Mouse (Mus musculus) CH12.LX (cell line): Measurements from ENCODE around the gene Ccnl1. TPM values are rescaled to one million over a fixed set of nuclear protein-coding genes. Genes with fewer than 3 reads are reported as not detected.

Source experiments
- DNase-seq: peaks from one replicate; pipeline ENCODE4 v3.0.0-alpha.2; 2013; ENCODE audit errors: extremely low read depth
- H3K27ac ChIP-seq: 2 replicates; pipeline ENCODE4 v1.5.1; 2012; ENCODE audit warnings: low read depth, mild to moderate bottlenecking, control low read depth, moderate library complexity; ENCODE audit not compliant: insufficient read depth
- H3K27me3 ChIP-seq: replicated peaks from 2 replicates; pipeline ENCODE3; 2012; ENCODE audit warnings: inconsistent platforms
- H3K36me3 ChIP-seq, 2 experiments: replicated peaks in 1 of 2; 2 replicates each; pipeline versions ENCODE3 to v1.6.1; 2012; ENCODE audit warnings: inconsistent platforms in 1 of 2, low read length in 1 of 2, mild to moderate bottlenecking in 1 of 2, mixed read lengths in 1 of 2, moderate library complexity in 1 of 2; ENCODE audit not compliant: control insufficient read depth in 1 of 2, insufficient read depth in 1 of 2
- H3K4me1 ChIP-seq, 2 experiments: 2 replicates each; pipeline ENCODE4 v1.6.1; 2012; ENCODE audit warnings: inconsistent platforms in 1 of 2, moderate library complexity in 1 of 2; ENCODE audit not compliant: insufficient read depth in 2 of 2, control insufficient read depth in 1 of 2
- H3K4me2 ChIP-seq: 2 replicates; pipeline ENCODE4 v1.6.1; 2012; ENCODE audit warnings: low read depth, mild to moderate bottlenecking, control low read depth; ENCODE audit not compliant: poor library complexity, insufficient read depth, severe bottlenecking
- H3K4me3 ChIP-seq, 3 experiments: fragments of 150-350 bp in 1 of 3; sonication (generic) in 1 of 3; replicated peaks in 1 of 3; 2 replicates each; pipeline versions ENCODE3 to v1.5.1; 2011 to 2012; ENCODE audit warnings: low read depth in 2 of 3, low read length in 2 of 3, mild to moderate bottlenecking in 2 of 3, moderate library complexity in 2 of 3, control low read depth in 1 of 3, improper control_type of control experiment in 1 of 3, inconsistent platforms in 1 of 3, mixed read lengths in 1 of 3; ENCODE audit not compliant: poor library complexity in 1 of 3
- H3K79me2 ChIP-seq: replicated peaks from 2 replicates; pipeline ENCODE4 v1.6.1; 2012; ENCODE audit warnings: mild to moderate bottlenecking, moderate library complexity; ENCODE audit not compliant: control insufficient read depth, poor library complexity, insufficient read depth, severe bottlenecking; ENCODE audit errors: extremely low read depth
- H3K9ac ChIP-seq: 2 replicates; pipeline ENCODE4 v1.6.1; 2012; ENCODE audit warnings: low read depth, mild to moderate bottlenecking, control low read depth, moderate library complexity; ENCODE audit not compliant: insufficient read depth
- H3K9me3 ChIP-seq: replicated peaks from 2 replicates; pipeline ENCODE3; 2012; ENCODE audit warnings: low read length, inconsistent platforms, mixed read lengths
- BHLHE40 ChIP-seq: IDR thresholded peaks from 2 replicates; pipeline ENCODE4 v1.6.1; 2011; ENCODE audit warnings: mild to moderate bottlenecking, low read depth, low read length, improper control_type of control experiment
- CHD1 ChIP-seq: IDR thresholded peaks from 2 replicates; pipeline ENCODE4 v1.6.1; 2012; ENCODE audit warnings: low read depth, low read length, improper control_type of control experiment, inconsistent platforms
- CHD2 ChIP-seq: IDR thresholded peaks from 2 replicates; pipeline ENCODE4 v1.6.1; 2011; ENCODE audit warnings: low read length, improper control_type of control experiment
- E2F4 ChIP-seq: IDR thresholded peaks from 2 replicates; pipeline ENCODE4 v1.6.1; 2011; ENCODE audit warnings: low read depth, low read length, improper control_type of control experiment; ENCODE audit not compliant: insufficient replicate concordance
- ELF1 ChIP-seq: IDR thresholded peaks from 2 replicates; pipeline ENCODE4 v1.6.1; 2014; ENCODE audit warnings: low read depth, mild to moderate bottlenecking, inconsistent platforms, low read length, improper control_type of control experiment
- EP300 ChIP-seq: IDR thresholded peaks from 2 replicates; pipeline ENCODE4 v1.6.1; 2011; ENCODE audit warnings: low read length, improper control_type of control experiment
- ETS1 ChIP-seq: conservative IDR thresholded peaks from 2 replicates; pipeline ENCODE4 v1.6.1; 2012; ENCODE audit warnings: low read depth, mild to moderate bottlenecking, inconsistent platforms, low read length, improper control_type of control experiment, moderate library complexity
- GABPA ChIP-seq: IDR thresholded peaks from 2 replicates; pipeline ENCODE4 v1.6.1; 2012; ENCODE audit warnings: low read depth, low read length, improper control_type of control experiment, inconsistent platforms; ENCODE audit not compliant: insufficient replicate concordance
- HCFC1 ChIP-seq: IDR thresholded peaks from 2 replicates; pipeline ENCODE4 v1.6.1; 2012; ENCODE audit warnings: low read depth, mild to moderate bottlenecking, inconsistent platforms, low read length, improper control_type of control experiment
- IRF4 ChIP-seq: IDR thresholded peaks from 2 replicates; pipeline ENCODE4 v1.6.1; 2014; ENCODE audit warnings: low read depth, mild to moderate bottlenecking, inconsistent platforms, low read length, improper control_type of control experiment
- JUN ChIP-seq: IDR thresholded peaks from 2 replicates; pipeline ENCODE4 v1.6.1; 2011; ENCODE audit warnings: low read depth, mild to moderate bottlenecking, low read length, improper control_type of control experiment, moderate library complexity; ENCODE audit not compliant: insufficient read depth
- JUND ChIP-seq: conservative IDR thresholded peaks from 2 replicates; pipeline ENCODE4 v1.6.1; 2011; ENCODE audit warnings: low read depth, low read length, improper control_type of control experiment
- KAT2A ChIP-seq: IDR thresholded peaks from 2 replicates; pipeline ENCODE4 v1.6.1; 2012; ENCODE audit warnings: low read length, improper control_type of control experiment, inconsistent platforms; ENCODE audit not compliant: insufficient replicate concordance
- MAFK ChIP-seq: IDR thresholded peaks from 2 replicates; pipeline ENCODE4 v1.6.1; 2011; ENCODE audit warnings: low read length, improper control_type of control experiment; ENCODE audit not compliant: insufficient replicate concordance
- MAZ ChIP-seq: IDR thresholded peaks from 2 replicates; pipeline ENCODE4 v1.6.1; 2012; ENCODE audit warnings: low read depth, mild to moderate bottlenecking, inconsistent platforms, low read length, improper control_type of control experiment, moderate library complexity
- MXI1 ChIP-seq: IDR thresholded peaks from 2 replicates; pipeline ENCODE4 v1.6.1; 2011; ENCODE audit warnings: mild to moderate bottlenecking, low read depth, low read length, improper control_type of control experiment
- MYC ChIP-seq: IDR thresholded peaks from 2 replicates; pipeline ENCODE4 v1.6.1; 2011; ENCODE audit warnings: low read depth, mild to moderate bottlenecking, improper control_type of control experiment, low read length
- NELFE ChIP-seq: IDR thresholded peaks from 2 replicates; pipeline ENCODE4 v1.6.1; 2011; ENCODE audit warnings: low read depth, low read length, improper control_type of control experiment
- NRF1 ChIP-seq: IDR thresholded peaks from 2 replicates; pipeline ENCODE4 v1.6.1; 2014; ENCODE audit warnings: low read depth, mild to moderate bottlenecking, inconsistent platforms, low read length, improper control_type of control experiment, moderate library complexity
- PAX5 ChIP-seq: IDR thresholded peaks from 2 replicates; pipeline ENCODE4 v1.6.1; 2012; ENCODE audit warnings: low read length, inconsistent platforms, mixed read lengths
- POLR2A ChIP-seq: IDR thresholded peaks from 2 replicates; pipeline ENCODE4 v1.6.1; 2011; ENCODE audit warnings: low read depth, mild to moderate bottlenecking, improper control_type of control experiment, low read length
- RAD21 ChIP-seq: IDR thresholded peaks from 2 replicates; pipeline ENCODE4 v1.6.1; 2011; ENCODE audit warnings: low read depth, mild to moderate bottlenecking, low read length, improper control_type of control experiment, moderate library complexity
- SIN3A ChIP-seq: IDR thresholded peaks from 2 replicates; pipeline ENCODE4 v1.6.1; 2012; ENCODE audit warnings: low read length, improper control_type of control experiment, inconsistent platforms
- SMC3 ChIP-seq: IDR thresholded peaks from 2 replicates; pipeline ENCODE4 v1.6.1; 2011; ENCODE audit warnings: low read depth, low read length, improper control_type of control experiment
- TBP ChIP-seq: conservative IDR thresholded peaks from 2 replicates; pipeline ENCODE4 v1.6.1; 2011; ENCODE audit warnings: low read depth, low read length, improper control_type of control experiment
- TCF12 ChIP-seq: IDR thresholded peaks from 2 replicates; pipeline ENCODE4 v1.6.1; 2014; ENCODE audit warnings: low read depth, mild to moderate bottlenecking, inconsistent platforms, low read length, improper control_type of control experiment
- UBTF ChIP-seq: IDR thresholded peaks from 2 replicates; pipeline ENCODE4 v1.6.1; 2012; ENCODE audit warnings: low read depth, mild to moderate bottlenecking, inconsistent platforms, low read length, improper control_type of control experiment, moderate library complexity
- USF1 ChIP-seq: IDR thresholded peaks from 2 replicates; pipeline ENCODE4 v1.6.1; 2014; ENCODE audit warnings: low read depth, mild to moderate bottlenecking, inconsistent platforms, low read length, improper control_type of control experiment
- USF2 ChIP-seq: conservative IDR thresholded peaks from 2 replicates; pipeline ENCODE4 v1.6.1; 2011; ENCODE audit warnings: low read depth, low read length, improper control_type of control experiment
- ZC3H11A ChIP-seq: IDR thresholded peaks from 2 replicates; pipeline ENCODE4 v1.6.1; 2012; ENCODE audit warnings: low read depth, mild to moderate bottlenecking, inconsistent platforms, low read length, improper control_type of control experiment
- ZKSCAN1 ChIP-seq: IDR thresholded peaks from 2 replicates; pipeline ENCODE4 v1.6.1; 2012; ENCODE audit warnings: low read depth, inconsistent platforms, low read length, improper control_type of control experiment, borderline replicate concordance
- ZMIZ1 ChIP-seq: IDR thresholded peaks from 2 replicates; pipeline ENCODE4 v1.6.1; 2012; ENCODE audit warnings: low read depth, mild to moderate bottlenecking, inconsistent platforms, low read length, improper control_type of control experiment
- ZNF384 ChIP-seq: IDR thresholded peaks from 2 replicates; pipeline ENCODE4 v1.6.1; 2012; ENCODE audit warnings: low read depth, low read length, improper control_type of control experiment, inconsistent platforms
- dilution Hi-C: fragments of 300-500 bp; cut with MboI; formaldehyde crosslinking; loops from 2 replicates; pipeline ENCODE4 v1.14.3; 2020; ENCODE audit warnings: low sequenced_read_pairs; ENCODE audit not compliant: extremely low pct_unique_long_range_greater_than_20kb, extremely low pct_ligation_motif_present
- in situ Hi-C: fragments of 300-500 bp; cut with MboI; formaldehyde crosslinking; loops from 3 replicates; pipeline ENCODE4 v1.14.3; 2019; ENCODE audit warnings: low sequenced_read_pairs, low pct_ligation_motif_present, low pct_unique_long_range_greater_than_20kb, mixed read lengths
- polyA plus RNA-seq: library from polyadenylated mRNA; unstranded; fragments of >175 nt; gene quantifications from 2 replicates; pipeline ENCODE4 v1.2.1, GENCODE M21; 2012; ENCODE audit warnings: low read depth; ENCODE audit not compliant: insufficient read length
- total RNA-seq, 2 experiments: library from RNA; depleted of rRNA; stranded (reverse); fragments of 300-350 nt in 1 of 2; fragments of >200 nt in 1 of 2; gene quantifications; 2 replicates each; pipeline ENCODE4 v1.2.3; 2012 to 2014

The Ccnl1 gene
- total and polyA plus RNA-seq, 3 experiments, result 25.1 to 66.2 (median 58.8) TPM

DNA sequence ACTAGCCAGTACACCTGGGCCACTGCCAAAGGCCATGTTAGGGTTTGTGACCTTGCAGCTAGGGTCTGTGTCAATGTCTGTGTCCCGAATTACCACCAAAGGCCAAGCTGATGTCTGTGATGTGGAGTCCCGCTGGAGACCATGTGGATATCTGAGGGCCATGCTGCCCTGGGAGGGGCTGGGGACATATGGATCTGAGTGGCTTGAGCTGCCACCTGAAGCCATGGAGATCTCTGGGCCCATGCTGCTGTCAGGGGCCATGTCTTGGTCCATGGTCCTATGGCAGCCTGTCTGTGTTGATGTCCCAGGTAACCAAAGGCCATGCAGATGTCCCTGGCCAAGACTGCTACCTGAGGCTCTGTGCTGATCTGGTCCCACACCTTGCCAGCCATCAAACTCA lies 48.6 kb downstream of the Ccnl1 start:
- in situ Hi-C loops, result no loop called here
- no peak overlapping the region for H3K4me2 ChIP-seq
- no peaks in the 10 kb centered on the region for H3K27me3 ChIP-seq
- no peak overlapping the region for H3K4me3 ChIP-seq
- no peaks in the 10 kb centered on the region for H3K79me2 ChIP-seq
- peaks cover 7 to 34% of the 10 kb centered on the region in 2 experiments for H3K4me1 ChIP-seq
- H3K9me3 ChIP-seq, result no peaks in the 10 kb centered on the region
- H3K36me3 ChIP-seq, result no peaks in the 10 kb centered on the region
- H3K27ac ChIP-seq, result no peak overlapping the region
- H3K9ac ChIP-seq, result no peak overlapping the region
- DNase-seq, result no peak
- TF ChIP-seq RAD21 (no peak), TBP (no peak), UBTF (no peak)
- TF ChIP-seq, all 38 proteins: peak for 0
- dilution Hi-C loops, result no loop called here

DNA sequence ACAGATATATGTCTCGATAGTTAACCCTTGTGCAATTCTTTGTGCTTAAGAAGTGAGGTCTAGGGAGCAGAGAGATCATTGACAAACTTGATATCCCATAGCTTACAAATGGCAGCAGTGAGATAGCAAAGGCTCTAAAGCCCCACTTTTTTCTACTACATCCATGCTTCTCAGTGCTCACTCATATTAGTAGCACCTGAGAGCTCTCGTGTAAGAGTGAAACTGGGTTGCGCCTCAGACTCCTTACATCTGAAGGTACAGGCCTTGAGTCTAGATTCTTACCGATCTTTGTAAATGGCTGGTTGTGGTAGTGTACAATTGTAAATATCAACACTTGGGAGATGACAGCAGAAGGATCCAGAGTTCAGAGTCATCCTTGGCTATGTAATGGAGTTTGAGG lies 50.5 kb downstream of the Ccnl1 start:
- H3K27ac ChIP-seq, result no peak overlapping the region
- in situ Hi-C loops, result no loop called here
- H3K79me2 ChIP-seq, result no peaks in the 10 kb centered on the region
- no peaks in the 10 kb centered on the region for H3K36me3 ChIP-seq
- no peak overlapping the region for H3K4me2 ChIP-seq
- H3K9me3 ChIP-seq, result no peaks in the 10 kb centered on the region
- no peak overlapping the region for H3K9ac ChIP-seq
- peaks cover 7 to 29% of the 10 kb centered on the region in 2 experiments for H3K4me1 ChIP-seq
- no peaks in the 10 kb centered on the region for H3K27me3 ChIP-seq
- DNase-seq, result no peak
- no peak overlapping the region for H3K4me3 ChIP-seq
- dilution Hi-C loops, result no loop called here
- no peak for TF ChIP-seq JUN
- TF ChIP-seq TBP, result no peak
- no peak for TF ChIP-seq ZMIZ1
- no peak for TF ChIP-seq NELFE
- no peak for TF ChIP-seq ZC3H11A
- TF ChIP-seq RAD21, result no peak
- TF ChIP-seq GABPA, result no peak
- no peak for TF ChIP-seq ZNF384
- 0 out of 2 replicates have a peak, but pooled peaks have one; percentile 37 for TF ChIP-seq JUND
- no peak for TF ChIP-seq KAT2A
- no peak for TF ChIP-seq TCF12
- no peak for TF ChIP-seq UBTF
- no peak for TF ChIP-seq CHD1
- no peak for TF ChIP-seq POLR2A
- TF ChIP-seq MAZ, result no peak
- TF ChIP-seq MAFK, result no peak
- peak; percentile 76 for TF ChIP-seq IRF4
- no peak for TF ChIP-seq ETS1
- no peak for TF ChIP-seq SMC3
- no peak for TF ChIP-seq MXI1
- no peak for TF ChIP-seq ZKSCAN1
- TF ChIP-seq CHD2, result no peak
- TF ChIP-seq PAX5, result no peak
- no peak for TF ChIP-seq HCFC1
- TF ChIP-seq NRF1, result no peak
- TF ChIP-seq SIN3A, result 0 out of 2 replicates have a peak, but pooled peaks have one; percentile 26
- no peak for TF ChIP-seq USF2
- TF ChIP-seq E2F4, result no peak
- TF ChIP-seq MYC, result no peak
- no peak for TF ChIP-seq USF1
- peak; percentile 62; the same call in 1 of the 2 replicates for TF ChIP-seq EP300
- TF ChIP-seq ELF1, result no peak
- TF ChIP-seq BHLHE40, result peak; percentile 42; the same call in 1 of the 2 replicates
